Mouse (Mus musculus): ENCODE results near the gene Ddx28. TPM values are rescaled to one million over a fixed set of nuclear protein-coding genes. Genes with fewer than 3 reads are reported as not detected.

Ddx28 gene
- polyA plus RNA-seq (2015; fragmentation: Illumina TruSeq; extraction: RNeasy Lipid Tissue Mini Kit (QIAGEN cat#74804); ENCODE audit: insufficient read depth, low read depth, low replicate concordance), result 1.9 TPM

GRCm38 (mm10) chr8:106011643-106011986, at the start of gene Ddx28:
Gene Ddx28, minus strand, starts transcription at chr8:106011882.

GRCm38 (mm10) chr8:106058731-106059612, 47.3 kb upstream of the Ddx28 start, which contains the start of gene Nfatc3:
Gene Nfatc3, plus strand, starts transcription at chr8:106058840.

GRCm38 (mm10) chr8:106005875-106006274, 5.8 kb downstream of the Ddx28 start, which contains the start of gene Dpep2nb:
Gene Dpep2nb, minus strand, starts transcription at chr8:106005975.

GRCm38 (mm10) chr8:105990856-105991387, 20.8 kb downstream of the Ddx28 start, which contains the start of gene Dus2:
Gene Dus2, plus strand, starts transcription at chr8:105991337.

GRCm38 (mm10) chr8:105979325-105979724, 32.4 kb downstream of the Ddx28 start, which contains the start of gene Dpep3:
Gene Dpep3, minus strand, starts transcription at chr8:105979429.

GRCm38 (mm10) chr8:105965905-105966341, 45.8 kb downstream of the Ddx28 start, which contains the start of gene Slc12a4:
Gene Slc12a4, minus strand, starts transcription at chr8:105966097.

Other genes with a start within 250 kb of the Ddx28 start
- 5.2 TPM for gene Ranbp10, start 184.5 kb downstream of the Ddx28 start, polyA plus RNA-seq (2015; fragmentation: Illumina TruSeq; extraction: RNeasy Lipid Tissue Mini Kit (QIAGEN cat#74804); ENCODE audit: insufficient read depth, low read depth, low replicate concordance)
- gene Tsnaxip1, start 184.2 kb downstream of the Ddx28 start, polyA plus RNA-seq (2015; fragmentation: Illumina TruSeq; extraction: RNeasy Lipid Tissue Mini Kit (QIAGEN cat#74804); ENCODE audit: insufficient read depth, low read depth, low replicate concordance), result not detected
- gene Cenpt, start 158.6 kb downstream of the Ddx28 start, polyA plus RNA-seq (2015; fragmentation: Illumina TruSeq; extraction: RNeasy Lipid Tissue Mini Kit (QIAGEN cat#74804); ENCODE audit: insufficient read depth, low read depth, low replicate concordance), result 3.4 TPM
- 7.8 TPM for gene Thap11, start 156.8 kb downstream of the Ddx28 start, polyA plus RNA-seq (2015; fragmentation: Illumina TruSeq; extraction: RNeasy Lipid Tissue Mini Kit (QIAGEN cat#74804); ENCODE audit: insufficient read depth, low read depth, low replicate concordance)
- gene Nutf2, start 151.3 kb downstream of the Ddx28 start, polyA plus RNA-seq (2015; fragmentation: Illumina TruSeq; extraction: RNeasy Lipid Tissue Mini Kit (QIAGEN cat#74804); ENCODE audit: insufficient read depth, low read depth, low replicate concordance), result 16.2 TPM
- 16.1 TPM for gene Edc4, start 131.0 kb downstream of the Ddx28 start, polyA plus RNA-seq (2015; fragmentation: Illumina TruSeq; extraction: RNeasy Lipid Tissue Mini Kit (QIAGEN cat#74804); ENCODE audit: insufficient read depth, low read depth, low replicate concordance)
- gene Nrn1l, start 118.3 kb downstream of the Ddx28 start, polyA plus RNA-seq (2015; fragmentation: Illumina TruSeq; extraction: RNeasy Lipid Tissue Mini Kit (QIAGEN cat#74804); ENCODE audit: insufficient read depth, low read depth, low replicate concordance), result not detected
- 3.8 TPM for gene Pskh1, start 111.4 kb downstream of the Ddx28 start, polyA plus RNA-seq (2015; fragmentation: Illumina TruSeq; extraction: RNeasy Lipid Tissue Mini Kit (QIAGEN cat#74804); ENCODE audit: insufficient read depth, low read depth, low replicate concordance)
- gene Ctrl, start 78.0 kb downstream of the Ddx28 start, polyA plus RNA-seq (2015; fragmentation: Illumina TruSeq; extraction: RNeasy Lipid Tissue Mini Kit (QIAGEN cat#74804); ENCODE audit: insufficient read depth, low read depth, low replicate concordance), result 23,700 TPM
- 298 TPM for gene Psmb10, start 73.4 kb downstream of the Ddx28 start, polyA plus RNA-seq (2015; fragmentation: Illumina TruSeq; extraction: RNeasy Lipid Tissue Mini Kit (QIAGEN cat#74804); ENCODE audit: insufficient read depth, low read depth, low replicate concordance)
- gene Lcat, start 68.5 kb downstream of the Ddx28 start, polyA plus RNA-seq (2015; fragmentation: Illumina TruSeq; extraction: RNeasy Lipid Tissue Mini Kit (QIAGEN cat#74804); ENCODE audit: insufficient read depth, low read depth, low replicate concordance), result 6.6 TPM
- gene Slc12a4, start 45.8 kb downstream of the Ddx28 start, polyA plus RNA-seq (2015; fragmentation: Illumina TruSeq; extraction: RNeasy Lipid Tissue Mini Kit (QIAGEN cat#74804); ENCODE audit: insufficient read depth, low read depth, low replicate concordance), result 8.7 TPM
- gene Dpep3, start 32.5 kb downstream of the Ddx28 start, polyA plus RNA-seq (2015; fragmentation: Illumina TruSeq; extraction: RNeasy Lipid Tissue Mini Kit (QIAGEN cat#74804); ENCODE audit: insufficient read depth, low read depth, low replicate concordance), result not detected
- 3.0 TPM for gene Dus2, start 20.5 kb downstream of the Ddx28 start, polyA plus RNA-seq (2015; fragmentation: Illumina TruSeq; extraction: RNeasy Lipid Tissue Mini Kit (QIAGEN cat#74804); ENCODE audit: insufficient read depth, low read depth, low replicate concordance)
- not detected for gene Dpep2nb, start 5.9 kb downstream of the Ddx28 start, polyA plus RNA-seq (2015; fragmentation: Illumina TruSeq; extraction: RNeasy Lipid Tissue Mini Kit (QIAGEN cat#74804); ENCODE audit: insufficient read depth, low read depth, low replicate concordance)
- 4.1 TPM for gene Nfatc3, start 47.0 kb upstream of the Ddx28 start, polyA plus RNA-seq (2015; fragmentation: Illumina TruSeq; extraction: RNeasy Lipid Tissue Mini Kit (QIAGEN cat#74804); ENCODE audit: insufficient read depth, low read depth, low replicate concordance)
- 17.7 TPM for gene Esrp2, start 125.1 kb upstream of the Ddx28 start, polyA plus RNA-seq (2015; fragmentation: Illumina TruSeq; extraction: RNeasy Lipid Tissue Mini Kit (QIAGEN cat#74804); ENCODE audit: insufficient read depth, low read depth, low replicate concordance)
- gene Pla2g15, start 138.5 kb upstream of the Ddx28 start, polyA plus RNA-seq (2015; fragmentation: Illumina TruSeq; extraction: RNeasy Lipid Tissue Mini Kit (QIAGEN cat#74804); ENCODE audit: insufficient read depth, low read depth, low replicate concordance), result 4.7 TPM
- gene Slc7a6, start 157.0 kb upstream of the Ddx28 start, polyA plus RNA-seq (2015; fragmentation: Illumina TruSeq; extraction: RNeasy Lipid Tissue Mini Kit (QIAGEN cat#74804); ENCODE audit: insufficient read depth, low read depth, low replicate concordance), result 7.4 TPM
- gene Slc7a6os, start 199.1 kb upstream of the Ddx28 start, polyA plus RNA-seq (2015; fragmentation: Illumina TruSeq; extraction: RNeasy Lipid Tissue Mini Kit (QIAGEN cat#74804); ENCODE audit: insufficient read depth, low read depth, low replicate concordance), result 19.0 TPM
- 3.5 TPM for gene Prmt7, start 199.1 kb upstream of the Ddx28 start, polyA plus RNA-seq (2015; fragmentation: Illumina TruSeq; extraction: RNeasy Lipid Tissue Mini Kit (QIAGEN cat#74804); ENCODE audit: insufficient read depth, low read depth, low replicate concordance)